Mouse (Mus musculus): ENCODE results near the gene Gpcpd1.

Gene Gpcpd1

DNA sequence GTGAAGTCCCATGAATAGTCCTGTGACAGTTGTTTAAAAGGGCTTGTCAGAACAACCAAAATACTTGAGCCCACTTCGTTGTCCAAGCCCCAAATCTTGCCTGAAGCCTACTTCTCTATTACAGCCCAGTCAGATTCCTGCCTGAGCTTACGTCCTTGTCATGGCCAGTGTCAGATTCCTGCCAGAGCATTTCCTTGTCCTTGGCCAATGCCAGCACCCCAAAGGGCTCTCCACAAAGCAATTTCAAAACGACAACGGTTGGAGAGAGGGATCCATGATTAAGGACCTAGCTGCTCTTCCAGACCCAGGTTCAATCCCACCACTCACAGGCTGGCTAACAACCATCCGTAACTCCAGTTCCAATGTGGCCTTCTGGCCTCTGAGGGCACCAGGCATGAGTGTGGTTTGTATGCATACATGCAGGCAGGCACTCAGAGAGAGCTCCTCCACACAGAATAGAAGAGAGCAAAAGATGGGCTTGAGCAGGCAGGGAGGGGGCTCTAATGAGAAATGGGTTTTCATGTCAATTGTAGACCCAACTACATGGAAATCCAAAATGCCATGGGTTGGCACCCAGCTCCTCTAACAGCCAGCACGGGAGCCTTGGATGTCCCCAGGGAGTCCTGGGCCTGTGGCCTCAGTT, 70.2 kb downstream of the Gpcpd1 start:
- no peak for DNase-seq (ENCODE audit: low spot score)

DNA sequence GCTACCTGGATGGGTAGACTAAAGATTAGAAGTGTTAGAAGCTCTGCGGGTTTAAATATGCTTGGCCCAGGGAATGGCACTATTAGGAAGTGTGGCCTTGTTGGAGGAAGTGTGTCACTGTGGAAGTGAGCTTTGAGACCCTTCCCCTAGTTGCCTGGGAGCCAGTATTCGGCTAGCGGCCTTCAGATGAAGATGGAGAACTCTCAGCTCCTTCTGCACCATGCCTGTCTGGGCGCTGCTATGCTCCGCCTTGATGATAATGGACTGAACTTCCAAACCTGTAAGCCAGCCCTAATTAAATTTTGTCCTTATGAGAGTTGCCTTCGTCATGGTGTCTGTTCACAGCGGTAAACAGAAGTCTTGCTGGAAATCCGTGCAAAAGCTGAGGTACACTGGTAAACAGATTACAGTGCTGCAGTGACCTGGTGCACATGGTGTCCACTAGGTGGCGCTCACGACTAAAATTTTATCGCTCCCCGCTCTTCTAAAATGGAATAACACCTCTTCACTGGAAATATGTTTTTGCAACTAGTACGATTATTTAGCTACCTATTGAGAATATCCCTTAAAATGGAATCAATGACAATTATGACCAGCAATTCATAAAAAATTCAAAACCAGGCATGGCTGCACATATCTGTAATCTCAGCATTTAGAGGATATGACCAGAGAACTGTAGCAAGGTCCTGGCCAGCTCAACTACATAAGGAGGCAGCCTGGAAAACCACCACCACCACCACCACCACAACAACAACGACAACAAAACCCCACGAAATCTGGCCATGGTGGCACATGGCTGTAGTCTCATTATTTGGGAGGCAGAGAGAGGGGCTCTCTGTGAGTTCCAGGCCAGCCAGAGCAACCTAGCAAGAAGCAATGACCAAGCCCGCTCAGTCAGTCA, 71.1 kb downstream of the Gpcpd1 start:
- peak; percentile 86 for DNase-seq (ENCODE audit: low spot score)

DNA sequence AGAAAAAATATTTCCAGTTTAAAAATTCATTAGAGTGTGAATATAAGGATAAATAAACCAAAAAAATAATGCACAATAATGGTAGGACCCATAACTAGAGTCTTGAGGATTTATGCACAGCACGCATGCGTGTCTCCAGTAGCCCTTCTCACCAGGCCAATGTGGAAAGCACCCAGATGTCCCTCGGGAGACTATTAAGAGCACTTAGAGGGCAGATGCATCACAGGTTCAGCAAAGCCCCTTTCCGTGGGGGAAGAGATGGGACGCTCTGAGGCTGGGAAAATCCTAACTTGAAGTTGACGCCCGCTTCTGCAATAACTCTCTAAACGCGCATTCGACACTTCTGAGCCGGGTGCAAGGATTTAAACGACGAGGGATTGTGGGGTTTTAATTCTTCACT, 71.9 kb downstream of the Gpcpd1 start:
- DNase-seq (ENCODE audit: low spot score), result no peak

DNA sequence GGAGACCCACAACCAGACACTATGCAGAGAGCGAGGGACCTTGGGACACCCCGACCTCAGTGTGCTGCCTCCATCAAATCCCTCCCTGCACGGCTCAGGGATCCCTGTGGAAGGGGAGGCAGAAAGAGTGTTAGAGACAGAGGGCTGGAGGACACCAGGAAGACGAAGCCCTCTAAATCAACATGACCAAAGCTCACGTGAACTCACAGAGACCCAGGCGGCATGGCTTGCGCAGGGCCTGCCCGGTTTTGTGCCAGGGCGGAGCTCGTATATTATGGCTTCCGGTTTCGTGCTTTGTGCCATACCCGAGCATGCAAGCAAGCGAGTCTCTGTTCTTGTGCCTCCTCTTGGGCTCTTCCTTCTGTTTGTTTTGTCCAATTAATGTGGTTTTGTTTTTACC, 72.5 kb downstream of the Gpcpd1 start:
- DNase-seq (ENCODE audit: low spot score), result no peak

DNA sequence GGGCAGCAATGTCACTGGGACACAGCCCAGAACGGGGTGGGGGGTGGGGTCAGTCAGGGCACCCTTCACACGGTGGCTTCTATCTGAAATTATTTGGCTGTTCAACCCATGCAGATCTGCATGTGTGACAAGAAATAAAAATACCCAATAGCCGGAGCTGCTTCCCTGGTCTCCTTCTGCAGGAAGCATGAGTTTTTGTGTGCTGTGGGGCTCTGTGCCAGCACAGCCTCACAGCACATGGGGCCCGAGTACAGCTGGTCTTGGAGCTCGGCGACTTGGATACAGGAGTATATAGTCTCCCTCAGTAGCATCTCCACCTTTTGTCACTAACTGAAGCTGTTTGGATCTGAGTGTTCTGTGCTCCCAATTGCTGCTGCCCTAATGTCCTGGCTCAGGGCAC, 73.2 kb downstream of the Gpcpd1 start:
- no peak for DNase-seq (ENCODE audit: low spot score)

DNA sequence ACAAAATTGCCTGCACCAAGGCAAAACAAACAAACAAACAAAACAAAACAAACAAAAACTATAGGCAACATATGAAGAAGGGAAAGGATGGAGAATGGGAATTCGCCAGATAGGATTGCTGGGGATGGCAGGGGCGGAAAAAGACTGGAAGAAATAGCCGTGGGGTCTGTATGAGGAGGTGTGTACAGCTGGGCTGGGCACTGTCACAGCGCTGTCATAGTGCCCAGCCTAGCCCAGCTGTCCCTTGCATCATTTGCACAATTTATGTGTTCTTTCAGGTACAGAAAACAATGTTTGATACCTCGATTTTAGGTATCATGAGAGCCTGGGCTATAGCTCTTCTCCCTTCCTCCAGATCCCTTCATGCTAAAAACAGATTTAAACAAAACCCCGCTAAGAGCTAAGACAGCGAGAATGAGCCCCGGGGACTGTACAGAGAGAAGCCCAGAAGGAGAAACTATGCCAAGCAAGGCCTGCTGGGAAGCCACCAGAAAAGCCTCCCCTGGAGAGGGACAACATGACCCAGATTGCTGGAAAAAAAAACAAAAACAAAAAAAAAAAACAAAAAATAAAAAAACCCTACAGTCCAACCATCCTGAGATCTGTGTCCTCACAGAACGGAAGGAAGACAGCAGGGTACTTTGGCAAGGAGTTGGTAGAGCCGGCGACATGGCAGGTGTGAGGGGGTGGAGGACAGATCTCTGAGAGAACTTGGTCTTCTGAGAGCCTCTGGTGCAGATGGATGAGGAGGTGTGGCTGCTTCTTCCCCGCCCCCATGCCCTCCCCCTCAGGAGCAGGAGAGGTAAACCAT, 74.0 kb downstream of the Gpcpd1 start:
- DNase-seq (ENCODE audit: low spot score), result no peak

DNA sequence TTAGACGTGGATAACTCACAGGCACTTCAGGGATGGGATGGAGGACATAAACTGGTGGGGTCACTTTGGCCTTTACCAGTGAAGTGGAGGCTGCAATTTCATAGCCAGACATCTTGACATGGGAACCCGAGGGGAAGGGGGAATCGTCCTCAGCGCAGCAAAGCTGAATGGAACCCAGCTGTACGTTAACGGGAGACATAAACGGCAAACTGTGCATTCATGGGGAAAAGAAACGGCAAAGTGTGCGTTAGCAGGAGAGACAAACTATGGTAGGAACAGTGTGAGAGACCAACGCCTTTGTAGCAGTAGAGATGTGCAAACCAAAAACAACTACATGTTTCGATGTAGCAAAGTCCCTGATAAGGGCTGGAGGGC, 74.6 kb downstream of the Gpcpd1 start:
- no peak for DNase-seq (ENCODE audit: low spot score)

DNA sequence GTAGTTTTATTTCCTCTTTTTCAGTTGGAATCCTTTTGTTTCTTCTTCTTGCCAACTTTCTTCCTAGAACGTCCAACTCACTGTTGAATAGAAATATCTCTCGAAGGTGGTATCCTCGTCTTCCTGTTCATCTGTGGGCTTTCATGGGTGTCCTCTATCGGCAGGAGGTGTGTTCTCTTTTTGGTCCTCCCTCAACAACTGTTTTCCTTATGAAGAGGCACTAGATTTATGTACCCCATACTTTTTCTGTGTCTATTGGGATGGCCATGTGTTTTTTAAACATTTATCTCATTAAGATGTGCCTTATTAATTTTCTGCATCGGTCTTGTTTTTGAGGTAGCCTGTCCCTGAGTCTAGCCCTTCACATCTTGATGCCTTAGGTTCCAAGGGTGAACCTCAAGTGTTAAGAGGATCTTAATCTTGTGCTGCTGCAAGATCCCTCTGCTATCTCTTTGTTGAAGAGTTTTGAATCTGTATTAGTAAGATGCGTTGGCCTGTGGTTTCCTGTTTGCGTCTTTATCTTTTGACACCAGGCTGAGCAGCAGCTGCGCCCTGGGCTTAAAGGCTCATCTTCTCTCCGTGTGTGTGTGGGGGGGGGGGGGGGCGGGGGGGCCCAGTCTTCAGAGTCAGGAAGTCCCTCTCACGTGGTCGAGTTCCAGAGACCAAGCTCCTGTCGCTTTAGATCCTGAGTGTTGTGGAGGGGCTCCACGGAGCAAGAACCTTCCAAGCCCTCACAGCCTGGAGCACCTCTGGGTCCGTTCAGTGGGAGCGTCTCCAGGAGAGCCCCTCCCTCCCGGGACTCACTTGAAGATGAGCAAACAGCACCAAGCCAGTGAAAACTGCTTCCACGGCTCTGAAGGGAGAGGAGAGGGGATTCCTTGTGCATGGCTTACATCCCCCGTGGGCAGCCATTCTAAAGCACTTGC, 75.2 kb downstream of the Gpcpd1 start:
- no peak for DNase-seq (ENCODE audit: low spot score)

DNA sequence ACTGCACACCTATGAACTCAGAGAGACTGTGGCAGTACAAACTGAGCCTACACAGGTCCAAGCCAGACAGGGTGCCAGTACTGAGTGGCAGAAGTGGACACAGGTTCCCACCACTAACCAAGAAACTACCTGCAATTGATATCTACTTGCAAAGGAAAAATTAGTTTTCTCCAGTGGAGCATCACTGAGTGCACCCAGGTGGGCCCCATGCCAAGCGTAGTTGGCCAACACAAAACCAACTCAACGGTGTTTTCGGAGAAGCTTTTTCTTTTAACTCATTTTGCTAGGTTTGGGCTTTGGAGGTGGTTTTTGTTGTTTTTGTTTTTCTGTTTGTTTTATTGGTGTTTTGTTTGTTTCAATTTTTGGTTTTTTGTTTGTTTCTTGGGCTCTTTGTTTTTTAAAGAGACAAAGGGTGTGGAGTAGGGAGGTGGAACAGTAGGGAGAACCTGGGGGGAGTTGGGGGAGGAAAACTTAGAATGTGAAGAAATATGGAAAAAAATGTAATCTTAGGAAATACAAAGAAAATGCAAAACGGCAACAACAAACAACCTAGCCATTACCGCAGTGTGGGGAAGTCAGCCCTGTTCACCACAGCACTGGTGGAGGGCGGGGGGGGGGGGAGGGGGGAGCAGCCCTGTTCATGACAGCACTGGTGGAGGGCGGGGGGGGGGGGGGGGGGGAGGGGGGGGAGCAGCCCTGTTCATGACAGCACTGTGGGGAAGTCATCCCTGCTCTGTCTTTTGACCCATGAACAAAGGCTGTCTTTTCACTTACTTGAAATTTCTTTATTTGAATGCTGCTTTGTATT, 76.3 kb downstream of the Gpcpd1 start:
- no peak for DNase-seq (ENCODE audit: low spot score)

DNA sequence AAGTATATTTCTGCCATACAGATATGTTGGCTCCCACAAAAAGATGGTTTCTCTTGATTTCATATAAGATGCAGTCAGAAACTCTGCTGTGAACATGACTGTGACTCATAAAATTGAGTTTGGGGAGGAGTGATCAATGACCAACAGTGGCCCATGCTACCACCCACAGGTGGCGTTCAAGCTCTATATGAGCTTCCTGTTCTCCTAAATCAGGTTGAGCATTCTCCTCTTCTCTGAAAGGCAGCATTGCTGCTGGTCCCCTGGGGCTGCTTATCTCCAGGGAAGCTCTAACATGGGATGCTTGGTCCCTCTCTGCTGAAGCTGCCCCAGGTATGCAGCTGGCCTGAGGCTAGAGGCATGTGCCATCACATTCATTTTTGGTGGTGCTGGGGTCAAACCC, 77.8 kb downstream of the Gpcpd1 start:
- DNase-seq (ENCODE audit: low spot score), result no peak

DNA sequence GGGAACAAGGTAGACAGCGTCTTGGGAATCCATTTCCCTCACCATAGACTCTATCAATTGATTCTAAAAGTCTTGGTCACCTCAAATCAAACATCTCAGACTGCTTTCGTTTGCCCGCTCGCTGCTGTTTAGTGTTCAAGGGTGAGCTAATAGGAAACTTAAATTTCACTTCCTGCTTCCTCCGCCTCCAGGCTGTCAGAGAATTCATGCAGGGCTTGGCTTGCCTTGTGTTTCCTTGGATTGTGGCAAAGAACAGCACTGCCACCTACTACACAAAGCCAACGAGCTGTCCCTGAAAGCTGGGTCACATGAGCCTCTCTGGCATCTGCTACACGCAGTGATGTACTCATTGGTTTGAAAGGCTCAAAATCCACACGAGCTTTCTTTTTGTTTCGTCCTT, 78.3 kb downstream of the Gpcpd1 start:
- DNase-seq (ENCODE audit: low spot score), result no peak

DNA sequence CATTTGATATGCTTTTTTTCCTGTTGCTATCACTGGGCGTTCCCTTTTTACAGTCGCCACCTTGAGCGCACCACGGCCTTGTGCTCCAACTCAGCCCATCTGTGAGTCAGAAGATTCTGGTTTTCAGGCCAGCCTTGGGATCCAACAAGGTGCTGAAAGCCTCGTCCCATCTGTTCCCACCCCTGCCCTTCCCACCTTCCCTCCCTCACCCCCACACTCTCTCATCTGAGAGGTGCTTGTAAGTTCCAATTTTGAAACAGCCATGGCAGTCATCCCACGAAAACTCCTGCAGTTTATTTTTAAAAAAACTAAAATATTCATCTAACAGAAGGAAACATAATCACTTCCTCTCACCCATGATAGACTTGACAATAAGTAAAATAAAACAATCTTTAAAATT, 80.0 kb downstream of the Gpcpd1 start:
- DNase-seq (ENCODE audit: low spot score), result no peak

DNA sequence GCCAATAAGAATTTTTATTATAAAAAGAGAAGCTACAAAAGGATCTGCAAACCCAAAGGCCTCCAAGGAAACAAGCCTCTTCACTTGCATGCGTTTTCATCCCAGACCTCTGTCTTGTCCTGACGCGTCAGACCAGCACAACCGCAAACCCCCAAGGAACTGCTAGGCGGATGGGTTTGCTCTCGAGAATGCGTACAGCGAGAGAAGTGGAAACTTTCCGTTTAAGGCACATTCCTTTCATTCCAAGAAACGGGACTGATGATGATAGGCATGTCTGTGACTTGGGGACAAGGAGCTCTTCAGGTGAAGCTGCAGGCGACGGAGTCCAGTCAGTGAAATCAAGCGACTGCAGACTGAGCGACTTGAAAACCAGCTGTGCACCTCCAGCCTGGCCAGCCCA, 80.4 kb downstream of the Gpcpd1 start:
- no peak for DNase-seq (ENCODE audit: low spot score)

DNA sequence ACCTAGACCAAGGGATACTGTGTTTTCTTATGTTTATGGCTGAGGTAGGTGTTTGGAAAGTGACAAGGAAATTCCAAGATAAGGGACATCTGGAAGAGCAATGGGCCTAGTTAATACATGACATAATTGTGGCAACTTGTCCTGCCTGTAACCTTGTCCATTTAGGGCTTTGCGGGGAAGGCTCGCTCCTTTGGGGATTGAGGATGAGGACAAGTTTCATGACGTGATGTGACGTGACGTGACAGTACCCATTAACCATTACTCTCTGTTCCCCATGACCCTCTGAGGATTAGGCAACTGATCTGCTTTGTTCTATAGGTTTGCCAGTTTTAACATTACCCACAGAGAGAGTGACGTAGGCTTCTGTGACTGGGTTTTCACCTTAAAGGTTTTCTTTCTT, 81.7 kb downstream of the Gpcpd1 start:
- DNase-seq (ENCODE audit: low spot score), result no peak

DNA sequence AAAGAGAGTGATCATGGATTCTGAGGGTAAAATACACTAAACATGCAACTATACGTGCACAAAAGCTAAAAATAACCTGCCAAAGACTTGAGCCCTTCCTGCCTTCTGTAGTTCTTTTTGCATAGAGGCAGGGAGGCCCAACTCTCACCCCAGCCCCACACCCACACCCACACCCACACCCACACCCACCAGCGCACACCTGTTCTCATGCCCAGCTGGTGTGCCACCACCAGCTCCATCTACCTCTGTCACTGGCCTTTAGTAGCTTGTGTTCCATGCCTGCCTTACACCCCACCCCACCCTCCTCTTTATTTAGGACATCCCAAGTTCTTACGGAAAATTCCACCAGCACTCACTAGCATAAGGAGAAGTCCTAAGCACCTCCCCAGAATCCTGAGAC, 89.2 kb downstream of the Gpcpd1 start:
- DNase-seq (ENCODE audit: low spot score), result no peak

DNA sequence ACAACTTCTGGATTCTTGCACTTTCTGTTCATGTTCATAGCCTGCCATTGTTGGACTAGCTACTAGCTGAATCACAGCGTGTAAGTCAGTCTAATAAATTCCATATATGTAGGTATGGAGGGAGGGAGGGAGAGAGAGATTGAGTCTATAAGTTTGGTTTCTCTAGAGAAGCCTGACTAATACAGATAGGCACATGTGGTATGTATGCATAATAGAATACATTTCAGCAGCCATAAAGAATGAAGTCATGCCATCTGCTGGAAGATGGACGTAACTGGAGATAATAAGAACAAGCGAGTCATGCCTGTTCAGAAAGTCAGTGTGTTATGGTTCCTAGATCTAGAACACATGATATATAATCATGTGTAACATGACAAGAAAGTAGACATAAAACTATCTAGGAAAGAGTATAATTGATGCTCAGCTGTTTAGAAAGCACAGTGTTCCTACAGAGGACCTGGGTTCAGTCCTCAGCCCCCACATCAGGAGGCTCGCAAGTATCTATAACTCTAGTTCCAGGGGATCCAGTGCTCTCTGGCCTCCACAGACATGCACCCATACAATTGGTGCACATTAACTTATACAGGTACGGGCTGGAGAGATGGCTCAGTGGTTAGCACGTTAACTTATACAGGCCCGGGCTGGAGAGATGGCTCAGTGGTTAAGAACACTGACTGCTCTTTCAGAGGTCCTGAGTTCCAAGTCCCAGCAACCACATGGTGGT, 90.0 kb downstream of the Gpcpd1 start:
- peak; percentile 29 for DNase-seq (ENCODE audit: low spot score)

DNA sequence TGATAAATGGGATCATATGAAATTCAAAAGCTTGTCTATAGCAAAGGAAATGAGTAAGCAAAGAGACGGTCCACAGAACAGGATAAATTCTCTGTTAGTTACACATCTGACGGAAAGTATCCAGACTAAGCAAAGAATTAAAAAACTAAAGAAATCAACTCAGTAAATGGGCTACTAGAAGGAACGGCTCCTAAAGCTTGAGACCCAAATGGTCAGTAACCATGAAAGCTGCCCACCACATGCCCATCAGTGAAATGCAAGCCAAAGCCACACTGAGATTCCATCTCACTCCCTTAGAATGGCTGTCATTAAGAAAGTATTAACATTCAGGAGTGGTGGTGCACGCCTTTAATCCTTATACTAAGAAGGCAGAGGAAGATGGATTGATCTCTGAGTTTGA, 94.3 kb downstream of the Gpcpd1 start:
- no peak for DNase-seq (ENCODE audit: low spot score)

DNA sequence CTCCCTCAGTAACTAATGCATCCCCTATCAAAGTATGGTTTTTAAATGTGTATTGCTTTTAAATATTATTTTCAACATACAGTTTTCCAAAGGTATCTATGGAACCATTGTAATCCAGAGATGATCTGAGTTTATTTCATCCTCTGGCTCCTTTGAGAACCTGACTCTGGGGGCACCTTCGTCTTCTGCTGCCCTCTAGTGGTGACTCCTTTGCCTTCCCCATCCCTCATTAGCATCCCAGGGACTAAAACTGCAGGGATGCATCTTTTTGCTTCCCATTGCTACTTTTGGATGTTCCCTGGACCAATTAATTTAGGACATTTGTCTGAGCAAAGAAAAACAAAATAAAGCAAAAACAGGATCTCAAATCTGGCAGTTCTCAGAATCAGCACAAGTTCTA, 102.1 kb downstream of the Gpcpd1 start:
- DNase-seq (ENCODE audit: low spot score), result peak; percentile 76

DNA sequence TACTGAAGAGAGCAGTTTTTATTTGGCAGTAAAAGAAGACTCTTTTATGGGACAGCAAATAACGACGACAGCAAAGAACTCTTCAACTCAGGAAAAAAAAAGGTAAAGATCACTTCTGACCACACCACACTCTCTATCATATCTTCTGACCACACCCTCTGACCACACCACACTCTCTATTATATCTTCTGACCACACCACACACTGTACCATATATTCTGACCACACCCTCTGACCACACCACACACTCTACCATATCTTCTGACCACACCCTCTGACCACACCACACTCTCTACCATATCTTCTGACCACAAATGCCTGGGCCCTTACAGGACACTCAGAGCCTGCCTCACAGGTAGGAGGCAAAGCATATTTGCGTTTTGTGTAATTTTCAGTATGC, 106.0 kb downstream of the Gpcpd1 start:
- DNase-seq (ENCODE audit: low spot score), result no peak
